Mouse (Mus musculus): ENCODE measurements around the gene Olfr458. TPM values are rescaled to one million over a fixed set of nuclear protein-coding genes. Genes with fewer than 3 reads are reported as not detected.
"Not testable (repeated sequence)": the region's sequence is repeated elsewhere in the genome, so short reads cannot be mapped to it uniquely, and the experiment has no call there.

Olfr458 gene
- not detected in 2 replicates for polyA plus RNA-seq (2015; fragmentation: Nextera tagmentation; extraction: Ambion mirVana)

- H3K27me3 ChIP-seq (ENCODE audit: control insufficient read depth, insufficient read depth, low read length): no peaks in the 10 kb centered on the region
- H3K9ac ChIP-seq (ENCODE audit: low read length): no peak within 1 kb of the TSS
- no peak within 1 kb of the TSS for H3K27ac ChIP-seq (ENCODE audit: low read length)
- H3K4me1 ChIP-seq (ENCODE audit: control insufficient read depth, insufficient read depth, low read length): no peaks in the 10 kb centered on the region
- no peaks in the 10 kb centered on the region for H3K9me3 ChIP-seq (replicated peaks; ENCODE audit: control insufficient read depth, low read length)
- H3K36me3 ChIP-seq (ENCODE audit: control insufficient read depth, insufficient read depth): no peaks in the 10 kb centered on the region
- no peak within 1 kb of the TSS for H3K4me2 ChIP-seq (ENCODE audit: low read depth, low read length)
- no peak for ATAC-seq (replicated peaks; ENCODE audit: extremely low read depth, insufficient read depth, low FRiP score)
- 44% methylated on average over 1 of the region's 1 CpGs for WGBS
- no peak within 1 kb of the TSS for H3K4me3 ChIP-seq (ENCODE audit: low read length)
Observed at GRCm38 (mm10) chr6:42465096-42465495, at the start of gene Olfr458. Olfr458 (minus strand) TSS chr6:42465196.

GRCm38 (mm10) chr6:42513461-42513860, 48.5 kb upstream of the Olfr458 start:
- Histone ChIP-seq H3K4me3 (ENCODE audit: low read length) (no peak overlapping the region), H3K9me3 (replicated peaks; ENCODE audit: control insufficient read depth, low read length) (no peaks in the 10 kb centered on the region), H3K36me3 (ENCODE audit: control insufficient read depth, insufficient read depth) (no peaks in the 10 kb centered on the region), H3K9ac (ENCODE audit: low read length) (no peak overlapping the region), H3K27ac (ENCODE audit: low read length) (no peak overlapping the region), H3K4me2 (ENCODE audit: low read depth, low read length) (no peak overlapping the region), H3K4me1 (ENCODE audit: control insufficient read depth, insufficient read depth, low read length) (no peaks in the 10 kb centered on the region), H3K27me3 (ENCODE audit: control insufficient read depth, insufficient read depth, low read length) (no peaks in the 10 kb centered on the region)
- ATAC-seq (replicated peaks; ENCODE audit: extremely low read depth, insufficient read depth, low FRiP score): no peak
- 49% methylated on average over 1 of the region's 1 CpGs for WGBS

GRCm38 (mm10) chr6:42509311-42509710, 44.3 kb upstream of the Olfr458 start:
- H3K4me3 ChIP-seq (ENCODE audit: low read length): no peak overlapping the region
- H3K9ac ChIP-seq (ENCODE audit: low read length): no peak overlapping the region
- H3K36me3 ChIP-seq (ENCODE audit: control insufficient read depth, insufficient read depth): no peaks in the 10 kb centered on the region
- H3K4me2 ChIP-seq (ENCODE audit: low read depth, low read length): no peak overlapping the region
- H3K27me3 ChIP-seq (ENCODE audit: control insufficient read depth, insufficient read depth, low read length): no peaks in the 10 kb centered on the region
- no peak overlapping the region for H3K27ac ChIP-seq (ENCODE audit: low read length)
- no peaks in the 10 kb centered on the region for H3K4me1 ChIP-seq (ENCODE audit: control insufficient read depth, insufficient read depth, low read length)
- H3K9me3 ChIP-seq (replicated peaks; ENCODE audit: control insufficient read depth, low read length): no peaks in the 10 kb centered on the region
- no peak for ATAC-seq (replicated peaks; ENCODE audit: extremely low read depth, insufficient read depth, low FRiP score)

- no peak overlapping the region for H3K27ac ChIP-seq (ENCODE audit: low read length)
Observed at GRCm38 (mm10) chr6:42503478-42503877, 38.5 kb upstream of the Olfr458 start.

GRCm38 (mm10) chr6:42489731-42490130, 24.7 kb upstream of the Olfr458 start:
- Histone ChIP-seq H3K4me2 (ENCODE audit: low read depth, low read length) (no peak overlapping the region), H3K4me3 (ENCODE audit: low read length) (no peak overlapping the region), H3K4me1 (ENCODE audit: control insufficient read depth, insufficient read depth, low read length) (no peaks in the 10 kb centered on the region), H3K9ac (ENCODE audit: low read length) (no peak overlapping the region), H3K9me3 (replicated peaks; ENCODE audit: control insufficient read depth, low read length) (no peaks in the 10 kb centered on the region), H3K36me3 (ENCODE audit: control insufficient read depth, insufficient read depth) (no peaks in the 10 kb centered on the region), H3K27me3 (ENCODE audit: control insufficient read depth, insufficient read depth, low read length) (no peaks in the 10 kb centered on the region), H3K27ac (ENCODE audit: low read length) (no peak overlapping the region)
- WGBS: 42% methylated on average over 1 of the region's 1 CpGs
- ATAC-seq (replicated peaks; ENCODE audit: extremely low read depth, insufficient read depth, low FRiP score): no peak

More at GRCm38 (mm10) chr6:42503478-42503877, 38.5 kb upstream of the Olfr458 start:
- H3K36me3 ChIP-seq (ENCODE audit: control insufficient read depth, insufficient read depth): no peaks in the 10 kb centered on the region
- no peak overlapping the region for H3K4me2 ChIP-seq (ENCODE audit: low read depth, low read length)
- H3K27me3 ChIP-seq (ENCODE audit: control insufficient read depth, insufficient read depth, low read length): no peaks in the 10 kb centered on the region
- no peaks in the 10 kb centered on the region for H3K9me3 ChIP-seq (replicated peaks; ENCODE audit: control insufficient read depth, low read length)
- no peak overlapping the region for H3K4me3 ChIP-seq (ENCODE audit: low read length)
- no peak for ATAC-seq (replicated peaks; ENCODE audit: extremely low read depth, insufficient read depth, low FRiP score)
- 59% methylated on average over 2 of the region's 2 CpGs for WGBS
- no peaks in the 10 kb centered on the region for H3K4me1 ChIP-seq (ENCODE audit: control insufficient read depth, insufficient read depth, low read length)
- H3K9ac ChIP-seq (ENCODE audit: low read length): no peak overlapping the region

GRCm38 (mm10) chr6:42487114-42487513, 22.1 kb upstream of the Olfr458 start, which contains the start of gene Olfr456:
Olfr456 (minus strand) TSS chr6:42487214.
- ATAC-seq (replicated peaks; ENCODE audit: extremely low read depth, insufficient read depth, low FRiP score): no peak
- 52% methylated on average over 1 of the region's 1 CpGs for WGBS
- no peak within 1 kb of the TSS for H3K4me3 ChIP-seq (ENCODE audit: low read length)
- no peak within 1 kb of the TSS for H3K27ac ChIP-seq (ENCODE audit: low read length)
- no peaks in the 10 kb centered on the region for H3K27me3 ChIP-seq (ENCODE audit: control insufficient read depth, insufficient read depth, low read length)
- no peaks in the 10 kb centered on the region for H3K4me1 ChIP-seq (ENCODE audit: control insufficient read depth, insufficient read depth, low read length)
- no peaks in the 10 kb centered on the region for H3K36me3 ChIP-seq (ENCODE audit: control insufficient read depth, insufficient read depth)
- H3K9me3 ChIP-seq (replicated peaks; ENCODE audit: control insufficient read depth, low read length): no peaks in the 10 kb centered on the region
- H3K9ac ChIP-seq (ENCODE audit: low read length): no peak within 1 kb of the TSS
- no peak within 1 kb of the TSS for H3K4me2 ChIP-seq (ENCODE audit: low read depth, low read length)

GRCm38 (mm10) chr6:42484633-42485032, 19.6 kb upstream of the Olfr458 start:
- Histone ChIP-seq H3K27me3 (ENCODE audit: control insufficient read depth, insufficient read depth, low read length) (no peaks in the 10 kb centered on the region), H3K9me3 (replicated peaks; ENCODE audit: control insufficient read depth, low read length) (no peaks in the 10 kb centered on the region), H3K4me3 (ENCODE audit: low read length) (no peak overlapping the region), H3K9ac (ENCODE audit: low read length) (no peak overlapping the region), H3K27ac (ENCODE audit: low read length) (no peak overlapping the region), H3K36me3 (ENCODE audit: control insufficient read depth, insufficient read depth) (no peaks in the 10 kb centered on the region), H3K4me1 (ENCODE audit: control insufficient read depth, insufficient read depth, low read length) (no peaks in the 10 kb centered on the region), H3K4me2 (ENCODE audit: low read depth, low read length) (no peak overlapping the region)
- ATAC-seq (replicated peaks; ENCODE audit: extremely low read depth, insufficient read depth, low FRiP score): no peak

GRCm38 (mm10) chr6:42476235-42476634, 11.2 kb upstream of the Olfr458 start, which contains the start of gene Olfr457:
Olfr457 (minus strand) TSS chr6:42476335.
- 63% methylated on average over 1 of the region's 1 CpGs for WGBS
- H3K27me3 ChIP-seq (ENCODE audit: control insufficient read depth, insufficient read depth, low read length): no peaks in the 10 kb centered on the region
- ATAC-seq (replicated peaks; ENCODE audit: extremely low read depth, insufficient read depth, low FRiP score): no peak

GRCm38 (mm10) chr6:42471298-42471697, 6.3 kb upstream of the Olfr458 start:
- not testable (repeated sequence) for H3K4me1 ChIP-seq (ENCODE audit: control insufficient read depth, insufficient read depth, low read length); H3K9me3 ChIP-seq (replicated peaks; ENCODE audit: control insufficient read depth, low read length); H3K27me3 ChIP-seq (ENCODE audit: control insufficient read depth, insufficient read depth, low read length); H3K4me2 ChIP-seq (ENCODE audit: low read depth, low read length); H3K27ac ChIP-seq (ENCODE audit: low read length); H3K9ac ChIP-seq (ENCODE audit: low read length); ATAC-seq (replicated peaks; ENCODE audit: extremely low read depth, insufficient read depth, low FRiP score); H3K4me3 ChIP-seq (ENCODE audit: low read length); H3K36me3 ChIP-seq (ENCODE audit: control insufficient read depth, insufficient read depth)
- WGBS: 89% methylated on average over 4 of the region's 4 CpGs

More at GRCm38 (mm10) chr6:42476235-42476634, 11.2 kb upstream of the Olfr458 start, which contains the start of gene Olfr457:
- no peak within 1 kb of the TSS for H3K4me3 ChIP-seq (ENCODE audit: low read length)
- H3K36me3 ChIP-seq (ENCODE audit: control insufficient read depth, insufficient read depth): no peaks in the 10 kb centered on the region
- no peak within 1 kb of the TSS for H3K9ac ChIP-seq (ENCODE audit: low read length)
- H3K27ac ChIP-seq (ENCODE audit: low read length): no peak within 1 kb of the TSS
- H3K4me1 ChIP-seq (ENCODE audit: control insufficient read depth, insufficient read depth, low read length): no peaks in the 10 kb centered on the region
- H3K9me3 ChIP-seq (replicated peaks; ENCODE audit: control insufficient read depth, low read length): no peaks in the 10 kb centered on the region
- H3K4me2 ChIP-seq (ENCODE audit: low read depth, low read length): no peak within 1 kb of the TSS

Measured in heart, embryonic 16.5 days (tissue).